Mouse (Mus musculus): ENCODE data around the gene Thyn1.

- TF ChIP-seq CTCF (conservative IDR thresholded peaks at IDR 0.05; ENCODE audit: insufficient read depth, insufficient read length, low read depth, low read length), result no peak
- TF ChIP-seq POLR2A (IDR thresholded peaks at IDR 0.05; ENCODE audit: low read depth, low read length), result no peak
Observed at GRCm38 (mm10) chr9:27043892-27044291, 44.4 kb downstream of the Thyn1 start.

Data from kidney, adult 2 months (tissue).